Mouse (Mus musculus) liver, adult 2 months (tissue): ENCODE measurements at regions not wholly inside any gene's neighbourhood (a gene's known extent, or its start where the extent isn't known, plus 50 kb on each side); places are given as distances from the start of the nearest gene placed in this dataset.

ENCODE experiments used
- DNase-seq: peaks from one replicate; pipeline ENCODE4 v3.0.0-alpha.2; 2011; ENCODE audit warnings: low read depth, low spot score; ENCODE audit errors: extremely low read depth
- H3K27ac ChIP-seq: fragments of 200-500 bp; replicated peaks from 2 replicates; pipeline ENCODE4 v1.5.1; 2012; ENCODE audit warnings: low read depth, mild to moderate bottlenecking, control low read depth, inconsistent platforms, low read length; ENCODE audit not compliant: insufficient read depth
- H3K27me3 ChIP-seq: fragments of 200-500 bp; 2 replicates; pipeline ENCODE4 v1.6.1; 2012; ENCODE audit warnings: mild to moderate bottlenecking, moderate library complexity, low read length, inconsistent platforms; ENCODE audit not compliant: control insufficient read depth, insufficient read depth
- H3K36me3 ChIP-seq: fragments of 200-500 bp; 2 replicates; pipeline ENCODE4 v1.6.1; 2012; ENCODE audit warnings: low read length, inconsistent platforms; ENCODE audit not compliant: control insufficient read depth, insufficient read depth
- H3K4me1 ChIP-seq: fragments of 200-500 bp; 2 replicates; pipeline ENCODE4 v1.6.1; 2011; ENCODE audit warnings: low read length; ENCODE audit not compliant: control insufficient read depth, insufficient read depth
- H3K4me3 ChIP-seq: fragments of 200-500 bp; 2 replicates; pipeline ENCODE4 v1.5.1; 2011; ENCODE audit warnings: low read depth, mild to moderate bottlenecking, control low read depth, low read length, moderate library complexity; ENCODE audit not compliant: insufficient read depth
- H3K79me2 ChIP-seq: fragments of 200-500 bp; 2 replicates; pipeline ENCODE4 v1.6.1; 2012; ENCODE audit warnings: inconsistent platforms, mild to moderate bottlenecking, low read length, moderate library complexity; ENCODE audit not compliant: control insufficient read depth, insufficient read depth
- H3K9ac ChIP-seq: fragments of 200-500 bp; 2 replicates; pipeline ENCODE4 v1.6.1; 2012; ENCODE audit warnings: low read depth, mild to moderate bottlenecking, control low read depth, inconsistent platforms, low read length
- CTCF ChIP-seq: fragments of 200-500 bp; IDR thresholded peaks from 2 replicates; pipeline ENCODE4 v1.5.1; 2011; ENCODE audit warnings: low read depth, low read length, control low read depth
- POLR2A ChIP-seq: fragments of 200-500 bp; IDR thresholded peaks from 2 replicates; pipeline ENCODE4 v1.6.1; 2011; ENCODE audit warnings: low read length, control low read depth; ENCODE audit not compliant: insufficient read depth; ENCODE audit errors: extremely low read depth
- WGBS: fragments of 180-500 bp; shearing (Covaris S2); methylation state at CpG from one replicate; pipeline ENCODE4 v1.1.7; 2018; 5-methylcytosine and 5-hydroxymethylcytosine counted together

DNA sequence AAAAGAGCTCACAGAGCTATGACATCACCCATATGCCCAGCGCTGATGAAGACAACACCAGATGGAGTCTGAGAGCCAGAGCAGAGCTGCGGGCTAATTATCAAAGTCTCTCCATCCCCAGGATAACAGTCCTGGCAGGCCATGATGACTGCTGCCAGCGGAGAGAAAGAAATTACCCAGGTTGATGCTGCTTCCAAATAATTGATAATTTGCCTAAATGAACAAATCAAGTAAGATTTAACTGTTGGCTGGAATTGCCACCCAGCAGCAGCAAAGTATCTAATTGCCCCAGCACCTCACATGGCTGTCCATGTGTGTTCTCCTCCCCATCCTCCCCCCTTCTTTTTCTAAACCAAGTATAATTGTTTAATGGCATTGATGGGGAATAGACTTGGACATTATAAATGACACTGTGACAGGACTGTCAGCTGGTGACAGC, 301.7 kb upstream of the Camk1g start:
- Histone ChIP-seq H3K27me3 (no peaks in the 10 kb centered on the region), H3K36me3 (no peaks in the 10 kb centered on the region), H3K4me3 (no peak overlapping the region), H3K79me2 (no peaks in the 10 kb centered on the region), H3K9ac (no peak overlapping the region), H3K27ac (no peak overlapping the region), H3K4me1 (no peaks in the 10 kb centered on the region)
- WGBS: 81% methylated on average over 3 of the region's 3 CpGs
- no peak for DNase-seq
- no peak for TF ChIP-seq POLR2A
- TF ChIP-seq CTCF: no peak

- Histone ChIP-seq H3K4me1 (no peaks in the 10 kb centered on the region), H3K9ac (no peak overlapping the region), H3K27ac (no peak overlapping the region), H3K4me3 (no peak overlapping the region), H3K36me3 (no peaks in the 10 kb centered on the region), H3K79me2 (no peaks in the 10 kb centered on the region), H3K27me3 (no peaks in the 10 kb centered on the region)
- TF ChIP-seq CTCF (no peak), POLR2A (no peak)
- WGBS: 74% methylated on average over 1 of the region's 1 CpGs
- no peak for DNase-seq
Measured at GRCm38 (mm10) chr1:193671046-193671445, 300.9 kb upstream of the Camk1g start.

- Histone ChIP-seq H3K4me1 (no peaks in the 10 kb centered on the region), H3K27me3 (no peaks in the 10 kb centered on the region), H3K9ac (no peak overlapping the region), H3K27ac (no peak overlapping the region), H3K36me3 (no peaks in the 10 kb centered on the region), H3K4me3 (no peak overlapping the region), H3K79me2 (no peaks in the 10 kb centered on the region)
- TF ChIP-seq POLR2A (no peak), CTCF (no peak)
- DNase-seq: no peak
Measured at GRCm38 (mm10) chr1:193670008-193670407, 299.9 kb upstream of the Camk1g start.

- Histone ChIP-seq H3K9ac (no peak overlapping the region), H3K36me3 (no peaks in the 10 kb centered on the region), H3K79me2 (no peaks in the 10 kb centered on the region), H3K27me3 (no peaks in the 10 kb centered on the region), H3K4me3 (no peak overlapping the region), H3K4me1 (no peaks in the 10 kb centered on the region), H3K27ac (no peak overlapping the region)
- peak; percentile 3 for DNase-seq
- no peak for TF ChIP-seq POLR2A
- no peak for TF ChIP-seq CTCF
Measured at GRCm38 (mm10) chr1:193668841-193669240, 298.7 kb upstream of the Camk1g start.

DNA sequence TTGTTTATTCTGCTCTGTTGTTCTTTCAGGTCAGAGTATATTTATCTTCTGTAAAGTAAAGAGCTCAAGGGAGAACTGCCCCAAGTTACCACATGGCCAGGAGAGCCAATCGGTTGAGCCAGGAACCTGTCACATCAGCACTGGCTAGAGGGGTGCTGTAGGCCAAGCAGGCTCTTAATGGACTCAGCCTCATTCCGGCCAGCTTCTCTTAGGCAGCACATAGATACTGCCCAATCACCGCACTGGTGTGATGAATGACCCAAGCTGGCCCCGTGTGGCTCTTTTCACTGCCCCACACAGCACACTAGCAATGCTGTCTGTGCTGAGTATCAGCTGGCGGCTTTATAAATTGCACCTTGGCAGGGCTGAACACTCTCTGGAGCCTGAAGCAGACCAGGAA, 295.8 kb upstream of the Camk1g start:
- DNase-seq: no peak
- no peak overlapping the region for H3K9ac ChIP-seq
- no peaks in the 10 kb centered on the region for H3K27me3 ChIP-seq
- TF ChIP-seq POLR2A (no peak), CTCF (no peak)
- H3K4me3 ChIP-seq: no peak overlapping the region
- no peak overlapping the region for H3K27ac ChIP-seq
- WGBS: 65% methylated on average over 5 of the region's 5 CpGs
- H3K36me3 ChIP-seq: no peaks in the 10 kb centered on the region
- H3K4me1 ChIP-seq: no peaks in the 10 kb centered on the region
- no peaks in the 10 kb centered on the region for H3K79me2 ChIP-seq

DNA sequence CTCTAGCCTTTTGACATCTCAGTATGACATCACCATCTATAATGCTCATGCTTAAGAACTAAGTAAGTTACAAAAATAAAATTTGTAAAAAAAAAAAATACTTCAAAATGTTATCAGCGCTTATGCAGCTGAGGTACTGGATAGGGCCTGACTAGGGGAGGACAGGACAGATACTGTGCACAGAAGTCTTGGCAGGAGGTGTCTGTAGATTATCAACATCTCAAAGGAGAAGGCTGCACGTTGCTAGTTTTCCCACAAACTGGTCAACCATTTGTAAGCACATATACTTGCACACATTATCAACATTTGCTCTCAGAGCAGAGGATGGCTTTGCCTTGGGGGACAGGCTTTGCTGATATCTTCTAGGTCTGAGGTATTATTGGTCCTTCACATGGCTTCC, 294.5 kb upstream of the Camk1g start:
- Histone ChIP-seq H3K36me3 (no peaks in the 10 kb centered on the region), H3K9ac (no peak overlapping the region), H3K4me1 (no peaks in the 10 kb centered on the region), H3K79me2 (no peaks in the 10 kb centered on the region), H3K4me3 (no peak overlapping the region), H3K27ac (no peak overlapping the region), H3K27me3 (no peaks in the 10 kb centered on the region)
- TF ChIP-seq CTCF (no peak), POLR2A (no peak)
- no peak for DNase-seq
- 83% methylated on average over 2 of the region's 2 CpGs for WGBS
